Mouse (Mus musculus) limb, embryonic 11.5 days (tissue): ENCODE data around the gene Gm26661. TPM values are rescaled to one million over a fixed set of nuclear protein-coding genes. Genes with fewer than 3 reads are reported as not detected.
A peak's percentile ranks its signal among the peaks of the same experiment; 100 is the strongest.

Source experiments
- ATAC-seq: fragments of 200-750 bp; cut with Nextera tagmentation; 2 replicates; pipeline ENCODE4 v1.8.0; 2017; ENCODE audit warnings: low read depth; ENCODE audit not compliant: insufficient number of reproducible peaks, low FRiP score, low TSS enrichment
- DNase-seq: peaks from one replicate; pipeline ENCODE4 v3.0.0-alpha.2; 2015; ENCODE audit warnings: low spot score
- H3K27ac ChIP-seq: fragments of 300-500 bp; sonication (generic); replicated peaks from 2 replicates; pipeline ENCODE4 v1.5.1; 2014; ENCODE audit warnings: low read depth, mild to moderate bottlenecking, low read length
- H3K27me3 ChIP-seq: fragments of 300-500 bp; sonication (generic); 2 replicates; pipeline ENCODE4 v1.6.1; 2014; ENCODE audit warnings: mild to moderate bottlenecking, low read length, mixed read lengths; ENCODE audit not compliant: control insufficient read depth, insufficient read depth
- H3K36me3 ChIP-seq: fragments of 300-500 bp; sonication (generic); 2 replicates; pipeline ENCODE4 v1.6.1; 2014; ENCODE audit warnings: mild to moderate bottlenecking, low read length, moderate library complexity, mixed read lengths; ENCODE audit not compliant: control insufficient read depth, insufficient read depth
- H3K4me1 ChIP-seq: fragments of 300-500 bp; sonication (generic); 2 replicates; pipeline ENCODE4 v1.6.1; 2014; ENCODE audit warnings: low read length, mixed read lengths; ENCODE audit not compliant: control insufficient read depth, insufficient read depth
- H3K4me2 ChIP-seq: fragments of 300-500 bp; sonication (generic); 2 replicates; pipeline ENCODE4 v1.6.1; 2014; ENCODE audit warnings: low read depth, mild to moderate bottlenecking, moderate library complexity; ENCODE audit not compliant: severe bottlenecking
- H3K4me3 ChIP-seq: fragments of 300-500 bp; sonication (generic); 2 replicates; pipeline ENCODE4 v1.5.1; 2014; ENCODE audit warnings: low read depth, low read length
- H3K9ac ChIP-seq: fragments of 300-500 bp; sonication (generic); 2 replicates; pipeline ENCODE4 v1.6.1; 2014; ENCODE audit warnings: mild to moderate bottlenecking, low read length
- H3K9me3 ChIP-seq: fragments of 300-500 bp; sonication (generic); 2 replicates; pipeline ENCODE4 v1.6.1; 2016; ENCODE audit warnings: low read length; ENCODE audit not compliant: control insufficient read depth
- WGBS: fragments of 180-500 bp; shearing (Covaris S2); extraction: QIAGEN DNeasy Blood & Tissue Kit; methylation state at CpG from one replicate; pipeline ENCODE4 v1.1.7; 2014; 5-methylcytosine and 5-hydroxymethylcytosine counted together
- polyA plus RNA-seq: library from polyadenylated mRNA; unstranded; fragments of >200 nt; fragmentation: Nextera tagmentation; extraction: Ambion mirVana; gene quantifications from 2 replicates; pipeline ENCODE4 v1.2.1, GENCODE M21; 2014

Gene Gm26661
- polyA plus RNA-seq, 1 experiment from 2014 or later: not detected

DNA sequence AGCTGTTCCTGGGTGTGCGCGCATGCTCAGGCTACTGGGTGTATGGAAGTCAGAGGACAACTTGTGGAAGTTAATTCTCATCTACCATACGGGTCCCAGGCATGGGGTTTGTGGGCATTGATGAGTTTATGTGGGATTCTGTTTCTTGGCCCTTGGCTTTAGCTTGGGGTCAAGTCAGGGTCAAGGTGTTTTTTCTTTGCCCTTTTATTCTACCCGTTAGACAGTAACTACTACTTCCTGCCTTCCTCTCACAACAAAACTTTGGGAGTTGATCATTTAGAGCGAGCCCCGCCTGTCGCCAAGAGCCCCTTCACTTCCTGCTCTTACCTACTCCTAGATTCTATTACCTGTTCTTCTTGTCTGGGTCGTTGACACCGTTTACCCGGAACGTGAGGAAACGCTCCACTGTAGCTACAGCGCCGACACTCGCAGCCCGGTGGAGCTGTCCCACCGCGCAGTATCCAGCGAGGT is 291 bp upstream of the Gm26661 start:
- Histone ChIP-seq H3K27ac (no peak overlapping the region), H3K36me3 (no peaks in the 10 kb centered on the region), H3K27me3 (no peaks in the 10 kb centered on the region), H3K9me3 (no peaks in the 10 kb centered on the region), H3K4me3 (peak overlapping the region; percentile 23), H3K4me2 (peak overlapping the region; percentile 70), H3K4me1 (peaks cover 4% of the 10 kb centered on the region; the same call in 1 of the 2 replicates), H3K9ac (no peak overlapping the region; the same call in 1 of the 2 replicates)
- DNase-seq (no peak), ATAC-seq (no peak)
- WGBS: 15% methylated on average over 19 of the region's 19 CpGs

GRCm38 (mm10) chr14:7795961-7796360 is 4.6 kb downstream of the Gm26661 start:
- DNase-seq (no peak), ATAC-seq (no peak)
- Histone ChIP-seq H3K4me2 (no peak overlapping the region), H3K4me1 (peaks cover 4% of the 10 kb centered on the region; the same call in 1 of the 2 replicates), H3K4me3 (no peak overlapping the region), H3K36me3 (no peaks in the 10 kb centered on the region), H3K27ac (no peak overlapping the region), H3K9me3 (no peaks in the 10 kb centered on the region), H3K9ac (no peak overlapping the region), H3K27me3 (no peaks in the 10 kb centered on the region)
- WGBS: 85% methylated on average over 4 of the region's 4 CpGs

GRCm38 (mm10) chr14:7800611-7801010 is 9.2 kb downstream of the Gm26661 start:
- no peaks in the 10 kb centered on the region for H3K36me3 ChIP-seq
- ATAC-seq: no peak
- DNase-seq: no peak
- H3K27ac ChIP-seq: no peak overlapping the region
- H3K9me3 ChIP-seq: no peaks in the 10 kb centered on the region
- no peaks in the 10 kb centered on the region for H3K27me3 ChIP-seq
- no peak overlapping the region for H3K9ac ChIP-seq
- no peak overlapping the region for H3K4me2 ChIP-seq
- no peaks in the 10 kb centered on the region for H3K4me1 ChIP-seq
- no peak overlapping the region for H3K4me3 ChIP-seq

DNA sequence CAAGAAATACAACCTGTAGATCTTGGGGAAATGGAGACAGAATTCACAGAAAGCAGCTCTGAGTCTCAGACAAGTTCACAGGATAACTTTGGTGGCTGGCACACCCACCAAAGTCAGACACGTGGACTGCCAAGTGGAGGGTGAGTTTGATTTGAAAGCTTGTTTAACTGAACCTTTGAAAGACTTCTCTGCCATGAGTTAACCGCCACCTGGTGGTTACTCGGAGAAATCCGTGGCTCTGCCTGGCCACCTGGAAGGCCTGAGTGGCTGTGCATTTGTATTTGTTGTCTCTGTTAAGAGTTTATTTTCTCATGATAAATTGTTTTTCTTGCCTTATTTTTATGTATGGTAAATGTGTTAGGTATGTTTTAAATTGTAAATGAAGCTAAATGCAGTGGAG is 10.4 kb downstream of the Gm26661 start:
- WGBS: 15% methylated on average over 4 of the region's 4 CpGs
- no peak overlapping the region for H3K27ac ChIP-seq
- H3K9me3 ChIP-seq: no peaks in the 10 kb centered on the region
- no peak overlapping the region for H3K4me3 ChIP-seq
- no peaks in the 10 kb centered on the region for H3K4me1 ChIP-seq
- ATAC-seq (no peak), DNase-seq (peak; percentile 69)
- no peaks in the 10 kb centered on the region for H3K27me3 ChIP-seq
- H3K4me2 ChIP-seq: no peak overlapping the region
- H3K36me3 ChIP-seq: no peaks in the 10 kb centered on the region
- H3K9ac ChIP-seq: no peak overlapping the region

GRCm38 (mm10) chr14:7803874-7804557 is 12.6 kb downstream of the Gm26661 start:
- ATAC-seq (no peak), DNase-seq (no peak)
- Histone ChIP-seq H3K27ac (no peak overlapping the region), H3K9me3 (no peaks in the 10 kb centered on the region), H3K27me3 (no peaks in the 10 kb centered on the region), H3K4me2 (no peak overlapping the region), H3K4me1 (no peaks in the 10 kb centered on the region), H3K4me3 (no peak overlapping the region), H3K36me3 (no peaks in the 10 kb centered on the region), H3K9ac (no peak overlapping the region)
- WGBS: 61% methylated on average over 4 of the region's 4 CpGs

- ATAC-seq (no peak), DNase-seq (no peak)
- no peak overlapping the region for H3K4me2 ChIP-seq
- H3K4me1 ChIP-seq: no peaks in the 10 kb centered on the region
- no peak overlapping the region for H3K27ac ChIP-seq
- no peaks in the 10 kb centered on the region for H3K36me3 ChIP-seq
- H3K9me3 ChIP-seq: no peaks in the 10 kb centered on the region
- no peak overlapping the region for H3K4me3 ChIP-seq
- H3K9ac ChIP-seq: no peak overlapping the region
- no peaks in the 10 kb centered on the region for H3K27me3 ChIP-seq
- WGBS: 90% methylated on average over 2 of the region's 2 CpGs
Measured at GRCm38 (mm10) chr14:7804558-7804905, 13.1 kb downstream of the Gm26661 start.

GRCm38 (mm10) chr14:7807711-7808110 is 16.3 kb downstream of the Gm26661 start:
- H3K36me3 ChIP-seq: no peaks in the 10 kb centered on the region
- no peaks in the 10 kb centered on the region for H3K27me3 ChIP-seq
- H3K9me3 ChIP-seq: no peaks in the 10 kb centered on the region
- ATAC-seq (no peak), DNase-seq (no peak)
- no peak overlapping the region for H3K4me2 ChIP-seq
- 67% methylated on average over 4 of the region's 4 CpGs for WGBS
- H3K4me1 ChIP-seq: no peaks in the 10 kb centered on the region
- H3K27ac ChIP-seq: no peak overlapping the region
- no peak overlapping the region for H3K4me3 ChIP-seq
- no peak overlapping the region for H3K9ac ChIP-seq

DNA sequence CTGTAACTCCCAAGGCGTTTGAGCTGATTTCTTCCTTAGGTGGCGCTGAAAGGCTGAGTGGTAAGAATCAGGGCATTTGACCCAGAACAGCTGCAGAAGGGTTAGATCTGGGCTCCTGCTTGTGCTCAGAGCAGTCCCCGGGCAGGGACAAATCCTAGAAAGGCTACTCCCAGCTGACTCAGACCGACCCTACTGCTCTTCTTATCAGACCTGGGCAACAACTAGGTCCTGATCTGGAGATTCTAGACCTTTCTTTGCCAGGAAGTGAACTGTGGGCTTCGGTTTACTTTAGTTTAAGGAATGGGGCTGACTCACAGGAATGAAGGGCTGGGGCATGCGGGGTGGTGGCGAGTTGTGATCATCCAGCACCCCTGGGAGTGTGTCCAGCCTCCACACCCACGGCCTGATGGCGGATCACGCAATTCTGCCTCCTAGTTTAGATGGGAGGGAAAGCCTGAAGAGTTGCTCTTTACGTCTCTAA is 17.2 kb downstream of the Gm26661 start:
- Histone ChIP-seq H3K9me3 (no peaks in the 10 kb centered on the region), H3K27me3 (no peaks in the 10 kb centered on the region), H3K4me2 (no peak overlapping the region), H3K27ac (no peak overlapping the region), H3K9ac (no peak overlapping the region), H3K4me3 (no peak overlapping the region), H3K36me3 (no peaks in the 10 kb centered on the region), H3K4me1 (no peaks in the 10 kb centered on the region)
- ATAC-seq (no peak), DNase-seq (no peak)
- 73% methylated on average over 11 of the region's 11 CpGs for WGBS
